ENCODE assay signal across 10 mouse cellular contexts in the genomic region with DNA sequence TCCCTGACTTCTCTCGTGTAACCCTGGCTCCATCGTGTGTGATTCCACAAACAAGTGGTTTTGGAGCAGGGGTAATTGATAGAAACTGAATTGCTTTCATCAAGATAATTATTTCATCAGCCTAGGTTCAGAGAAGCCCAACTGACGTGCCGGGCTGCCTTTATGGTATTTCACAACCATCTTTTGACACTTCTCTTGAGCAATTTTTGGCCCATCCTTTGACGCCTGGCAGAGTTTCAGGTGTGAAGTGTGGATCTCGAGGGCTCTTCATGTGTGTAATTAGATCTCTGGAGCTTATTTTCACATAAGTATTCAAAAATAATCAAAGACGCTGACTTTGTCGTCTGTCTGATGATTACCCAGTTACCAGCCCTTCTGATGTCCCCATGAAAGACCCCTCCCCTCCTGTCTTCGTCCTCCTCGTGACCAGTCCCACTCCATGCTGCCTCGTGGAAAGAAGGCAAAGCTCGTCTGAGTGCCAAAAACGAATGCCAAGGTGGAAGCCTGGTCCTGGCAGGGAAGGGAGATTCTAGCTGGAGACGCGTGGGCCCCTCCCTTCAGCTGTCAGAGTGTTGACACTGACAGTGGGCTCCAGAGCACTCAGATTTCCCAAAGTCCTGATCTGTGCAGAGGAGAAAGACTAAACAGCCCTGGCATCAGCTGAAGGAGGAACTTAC. TPM values are rescaled to one million over a fixed set of nuclear protein-coding genes. Genes with fewer than 3 reads are reported as not detected.
DNase-seq lines count a peak whose midpoint lies in the region; TF ChIP-seq lines count a peak whose summit lies in the region.
"Had no signal": no experiment of that assay in that cellular context is flagged by ENCODE, and none has a peak within 500 bp of the region (broad histone marks: within the 10 kb centered on the region; RNA-seq: fewer than 3 reads in every experiment).

No protein-coding gene starts in this region.

- 47% methylated on average over 15 of the region's 15 CpGs for WGBS in bone marrow, adult 2 months
- WGBS in lung, adult 2 months: 40% methylated on average over 15 of the region's 15 CpGs

- peak; percentile 67 for DNase-seq in gastrocnemius, adult 2 months
- DNase-seq in gastrocnemius, postnatal 10 days: no peak
- DNase-seq in Muller cell, postnatal 12 days (ENCODE audit: inconsistent ontology term): peak; percentile 34
- peak; percentile 69 for DNase-seq in lung, adult 2 months
- no peak for DNase-seq in embryo, embryonic 11 days
- DNase-seq in retina, postnatal 1 day: no peak

- H3K4me1 ChIP-seq in bone marrow, adult 2 months (ENCODE audit: control insufficient read depth, insufficient read depth, low read length): peaks cover 8% of the 10 kb centered on the region
- no peaks in the 10 kb centered on the region for H3K4me1 ChIP-seq in lung, adult 2 months (ENCODE audit: control insufficient read depth, insufficient read depth, low read length)
- H3K4me1 ChIP-seq: kidney, embryonic 15.5 days; neural tube, embryonic 15.5 days had no signal

- peak overlapping the region; percentile 66 for H3K27ac ChIP-seq in gastrocnemius, adult 2 months
- H3K27ac ChIP-seq in bone marrow, adult 2 months (ENCODE audit: control insufficient read depth, insufficient read depth, low read depth, low read length, poor library complexity): peak overlapping the region; percentile 72
- H3K27ac ChIP-seq: heart, embryonic 13.5 days; kidney, embryonic 15.5 days; neural tube, embryonic 15.5 days had no signal

- intact Hi-C loops in gastrocnemius, adult 2 months (cut with DNase I): no loop called here

- H3K4me3 ChIP-seq in gastrocnemius, adult 2 months: no peak overlapping the region
- H3K4me3 ChIP-seq in bone marrow, adult 2 months (replicated peaks; ENCODE audit: control insufficient read depth, low read depth, low read length): no peak overlapping the region
- no peak overlapping the region for H3K4me3 ChIP-seq in lung, adult 2 months (replicated peaks; ENCODE audit: extremely low read depth, low read depth, low read length)
- H3K4me3 ChIP-seq: heart, embryonic 13.5 days; kidney, embryonic 15.5 days; neural tube, embryonic 15.5 days had no signal

- no peak for TF ChIP-seq CTCF in gastrocnemius, adult 2 months (IDR thresholded peaks at IDR 0.05)
- no peak for TF ChIP-seq CTCF in bone marrow, adult 2 months (IDR thresholded peaks at IDR 0.05; ENCODE audit: control insufficient read depth, insufficient read depth, low read length)
- no peak for TF ChIP-seq CTCF in lung, adult 2 months (IDR thresholded peaks at IDR 0.05; ENCODE audit: insufficient read depth, low read length)

- TF ChIP-seq POLR2A in bone marrow, adult 2 months (IDR thresholded peaks at IDR 0.05; ENCODE audit: borderline replicate concordance, control insufficient read depth, low read depth, low read length): no peak
- no peak for TF ChIP-seq POLR2A in lung, adult 2 months (IDR thresholded peaks at IDR 0.05; ENCODE audit: borderline replicate concordance, extremely low read depth, low read depth, low read length)

RNA-seq across cellular contexts. Expression of a gene that starts 9.2 kb away (rescaled TPM):
- 1 to 10 TPM; 2.3 to 3.7 TPM for total RNA-seq in gastrocnemius, adult 2 months (2021)
- 1 to 10 TPM; 2.9 to 3.5 TPM for total RNA-seq in gastrocnemius, postnatal 10 days (2021)
- 1.3 and 8.2 TPM in 2 replicates for polyA plus RNA-seq in bone marrow, adult 2 months (2011; ENCODE audit: insufficient read depth, insufficient read length, low replicate concordance, missing spikeins)
- 2.8 and 4.5 TPM in 2 replicates for polyA plus RNA-seq in lung, adult 2 months (2012; rRNA removed)

RNA-seq across cellular contexts. Expression of a gene that starts 20.8 kb away (rescaled TPM):
- total RNA-seq in gastrocnemius, adult 2 months (2021): 10 to 100 TPM; 72.3 to 86.8 TPM
- total RNA-seq in gastrocnemius, postnatal 10 days (2021): 10 to 100 TPM; 59.0 to 61.2 TPM
- polyA plus RNA-seq in bone marrow, adult 2 months (2011; ENCODE audit: insufficient read depth, insufficient read length, low replicate concordance, missing spikeins): 75.0 and 98.1 TPM in 2 replicates
- polyA plus RNA-seq in lung, adult 2 months (2012; rRNA removed): 48.6 and 49.8 TPM in 2 replicates

RNA-seq across cellular contexts. Expression of a gene that starts 28.9 kb away (rescaled TPM):
- 1 to 10 TPM; 7.3 to 7.4 TPM for total RNA-seq in gastrocnemius, adult 2 months (2021)
- 10 to 100 TPM in 1 of 2 experiments, 1 to 10 TPM in 1; 8.0 to 10.8 TPM for total RNA-seq in gastrocnemius, postnatal 10 days (2021)
- 6.6 and 21.2 TPM in 2 replicates for polyA plus RNA-seq in bone marrow, adult 2 months (2011; ENCODE audit: insufficient read depth, insufficient read length, low replicate concordance, missing spikeins)
- 30.2 and 34.8 TPM in 2 replicates for polyA plus RNA-seq in lung, adult 2 months (2012; rRNA removed)

RNA-seq across cellular contexts. Expression of a gene that starts 36.2 kb away (rescaled TPM):
- total RNA-seq in gastrocnemius, adult 2 months (2021): 100 to 1,000 TPM; 102 to 108 TPM
- total RNA-seq in gastrocnemius, postnatal 10 days (2021): 10 to 100 TPM; 28.8 to 39.5 TPM
- polyA plus RNA-seq in bone marrow, adult 2 months (2011; ENCODE audit: insufficient read depth, insufficient read length, low replicate concordance, missing spikeins): 7.5 and 14.0 TPM in 2 replicates
- 38.0 and 41.1 TPM in 2 replicates for polyA plus RNA-seq in lung, adult 2 months (2012; rRNA removed)

RNA-seq across cellular contexts. Expression of a gene that starts 43.2 kb away (rescaled TPM):
- total RNA-seq in gastrocnemius, adult 2 months (2021): under 1 TPM; 0.17 to 0.26 TPM
- 1 to 10 TPM in 1 of 2 experiments, not detected in 1; 1.1 TPM for total RNA-seq in gastrocnemius, postnatal 10 days (2021)
- polyA plus RNA-seq in bone marrow, adult 2 months (2011; ENCODE audit: insufficient read depth, insufficient read length, low replicate concordance, missing spikeins): 39.0 and 158 TPM in 2 replicates
- 20.9 and 39.2 TPM in 2 replicates for polyA plus RNA-seq in lung, adult 2 months (2012; rRNA removed)

Comparison
In these comparisons a context has a peak if more than half of its experiments do, and no peak if none do; other contexts are left out.
1. DNase-seq: peak in gastrocnemius, adult 2 months (single experiment), Muller cell, postnatal 12 days (single experiment) and lung, adult 2 months (single experiment); none in gastrocnemius, postnatal 10 days (single experiment), embryo, embryonic 11 days (single experiment) and retina, postnatal 1 day (single experiment).